Mouse (Mus musculus) cerebellum, postnatal 10 days (tissue): ENCODE data around the gene Map3k14.
"Not testable (repeated sequence)": the region's sequence is repeated elsewhere in the genome, so short reads cannot be mapped to it uniquely, and the experiment has no call there.

Source experiments
- DNase-seq, 2 experiments: peaks; one replicate each; pipeline ENCODE4 v3.0.0; 2021; ENCODE audit warnings: mixed read lengths in 2 of 2

Map3k14 gene

DNA sequence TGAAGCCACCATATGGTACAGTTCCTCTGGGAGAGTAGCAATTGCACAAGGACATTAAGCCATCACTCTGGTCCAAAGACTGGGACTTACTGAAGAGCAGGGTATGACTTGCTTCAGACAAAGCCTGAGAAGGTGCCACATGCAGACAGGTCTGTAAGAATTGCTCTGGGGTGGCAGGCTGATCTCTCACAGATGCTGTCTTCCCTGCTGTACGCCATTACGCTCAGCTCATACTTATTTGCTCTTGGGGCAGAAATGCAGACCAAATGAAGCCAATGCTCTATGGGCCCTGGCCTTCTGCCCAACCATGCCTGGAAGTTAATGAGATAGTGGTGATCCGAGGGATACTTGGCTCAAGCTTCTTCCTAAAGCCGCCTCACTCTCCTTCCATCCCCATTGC is 22.4 kb downstream of the Map3k14 start:
- DNase-seq = peak; percentile 87 to 93

DNA sequence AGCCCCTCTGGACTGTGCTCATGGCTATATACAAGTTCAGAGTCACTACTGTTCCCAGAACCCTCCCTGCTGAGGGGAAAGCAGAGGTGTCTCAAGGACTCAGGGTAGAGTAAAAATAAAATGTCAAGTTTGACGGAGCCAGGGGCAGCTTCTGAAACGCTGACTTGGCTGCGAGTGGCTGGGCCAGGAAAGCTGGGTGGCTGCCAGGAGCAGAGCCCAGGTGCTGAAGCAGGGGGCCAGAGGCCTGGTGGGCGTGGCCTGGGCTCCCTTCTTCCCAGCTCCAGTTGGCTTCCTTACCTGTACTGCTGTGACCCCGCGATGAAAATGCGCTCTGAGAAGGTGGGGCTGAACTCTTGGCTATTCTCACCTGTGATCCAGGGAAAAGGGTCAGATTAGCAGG is 26.5 kb downstream of the Map3k14 start:
- DNase-seq = peak; percentile 57 to 62

DNA sequence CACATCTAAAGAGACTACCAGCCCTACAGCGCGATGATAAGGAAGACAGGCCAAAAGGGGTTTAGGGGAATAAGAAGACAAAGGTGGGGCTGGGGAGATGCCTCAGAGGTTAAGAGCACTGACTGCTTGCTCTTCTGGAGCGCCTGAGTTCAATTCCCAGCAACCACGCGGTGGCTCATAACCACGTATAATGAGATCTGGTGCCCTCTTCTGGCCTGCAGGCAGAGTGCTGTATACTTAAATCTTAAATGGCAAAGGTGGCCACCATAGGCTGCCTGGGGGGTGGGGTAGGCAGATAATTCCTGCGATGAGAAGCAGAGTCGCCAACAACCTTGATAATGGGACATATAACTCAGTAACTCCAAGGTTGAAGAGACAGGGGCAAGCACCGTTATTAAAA is 29.5 kb downstream of the Map3k14 start:
- DNase-seq = no peak

DNA sequence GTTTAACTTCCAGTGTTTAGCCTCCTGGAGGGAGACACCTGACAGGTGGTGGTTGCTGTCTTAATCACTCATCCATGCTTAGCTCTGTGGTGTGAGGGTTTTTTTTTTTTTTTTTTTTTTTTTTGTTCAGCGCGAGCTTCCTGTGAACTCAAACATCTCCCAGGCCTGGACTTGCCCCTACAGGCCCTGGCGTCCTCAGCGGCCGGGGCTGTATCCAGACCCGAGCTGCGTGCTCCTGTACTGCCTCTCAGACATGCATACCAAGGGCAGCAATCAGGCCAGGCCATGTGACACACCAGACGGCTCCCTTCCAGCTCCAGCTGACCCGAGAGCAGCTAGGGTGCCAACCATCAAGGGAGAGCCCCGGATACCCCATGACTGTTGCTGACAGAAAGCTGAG is 30.4 kb downstream of the Map3k14 start:
- peak in 1 of 2 experiments; percentile 62 for DNase-seq

DNA sequence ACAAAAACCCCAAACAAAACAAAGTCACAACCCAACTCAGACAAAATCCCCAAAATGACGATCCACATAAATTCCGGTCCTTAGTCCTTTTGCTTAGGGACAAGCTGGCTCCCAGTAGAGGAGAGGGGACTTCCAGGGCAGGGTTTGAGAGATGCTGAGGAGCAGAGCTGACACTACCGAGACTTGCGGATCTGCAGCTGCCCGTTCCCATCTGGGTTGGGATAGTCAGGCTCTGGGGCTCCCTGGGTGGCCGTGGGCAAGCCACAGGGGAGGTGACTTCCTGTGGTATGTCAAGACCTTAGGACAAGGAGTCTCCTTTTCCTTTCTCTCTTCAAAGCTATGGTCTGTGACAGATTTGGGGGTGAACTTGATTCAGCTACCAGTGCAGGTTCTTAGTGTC is 30.8 kb downstream of the Map3k14 start:
- DNase-seq = no peak

DNA sequence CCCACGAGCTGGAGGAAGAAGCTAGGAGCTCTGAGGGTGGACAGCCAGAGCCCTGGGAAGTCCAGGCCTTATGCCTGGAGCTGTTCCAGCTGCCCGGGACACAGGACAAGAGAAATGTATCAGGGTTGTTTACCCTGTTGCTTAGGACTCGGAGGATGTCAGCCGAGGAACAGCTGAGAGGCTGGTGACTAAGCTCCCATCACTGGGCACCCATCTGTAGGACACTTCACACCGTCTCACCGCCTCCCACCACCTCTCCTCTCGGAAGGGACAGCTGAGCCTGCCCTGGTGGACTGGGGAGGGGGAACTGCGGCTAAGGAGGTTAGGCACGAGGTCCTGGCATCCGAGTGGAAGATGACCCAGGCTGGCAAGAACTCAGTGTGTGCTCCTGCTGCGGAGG is 31.6 kb downstream of the Map3k14 start:
- DNase-seq = peak; percentile 60

DNA sequence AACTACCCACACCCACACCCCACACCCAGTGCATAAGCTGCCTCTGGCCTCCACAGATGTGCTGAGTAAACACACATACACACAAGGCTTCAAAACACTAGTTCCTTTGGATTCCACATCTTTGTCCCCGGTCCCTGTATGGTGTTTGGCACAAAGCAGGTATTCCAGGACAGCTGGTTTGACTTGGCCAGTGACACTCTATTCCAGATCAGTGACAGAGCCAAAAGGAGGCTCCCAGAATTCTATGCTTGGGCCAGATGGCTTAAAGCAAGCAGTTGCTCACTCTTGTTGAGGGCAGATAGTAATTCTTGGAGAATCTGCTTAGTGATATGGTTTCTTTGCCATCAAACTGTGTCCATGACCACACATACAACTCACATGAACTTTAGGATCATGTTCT is 32.8 kb downstream of the Map3k14 start:
- DNase-seq = peak; percentile 64 to 68

DNA sequence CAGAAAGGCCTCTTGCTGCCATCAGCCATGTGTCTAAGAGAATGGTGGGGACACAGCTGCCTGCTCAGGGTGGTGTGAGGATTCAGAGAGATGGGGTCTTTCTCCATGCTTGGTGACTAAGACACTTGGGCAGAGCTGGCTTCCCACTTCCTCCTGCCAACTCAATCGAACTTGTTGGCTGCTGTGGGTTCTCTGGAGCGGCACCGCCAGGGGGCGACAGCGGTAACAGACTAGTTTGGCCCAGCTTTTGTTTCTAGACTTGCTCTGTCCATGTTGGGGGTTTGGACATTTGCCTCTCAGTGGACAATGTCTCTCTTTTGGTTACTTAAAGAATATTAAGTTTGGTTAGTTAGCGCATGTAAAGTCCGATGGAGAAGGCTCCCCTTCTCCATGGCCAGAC is 34.3 kb downstream of the Map3k14 start:
- peak; percentile 93 to 95 for DNase-seq

DNA sequence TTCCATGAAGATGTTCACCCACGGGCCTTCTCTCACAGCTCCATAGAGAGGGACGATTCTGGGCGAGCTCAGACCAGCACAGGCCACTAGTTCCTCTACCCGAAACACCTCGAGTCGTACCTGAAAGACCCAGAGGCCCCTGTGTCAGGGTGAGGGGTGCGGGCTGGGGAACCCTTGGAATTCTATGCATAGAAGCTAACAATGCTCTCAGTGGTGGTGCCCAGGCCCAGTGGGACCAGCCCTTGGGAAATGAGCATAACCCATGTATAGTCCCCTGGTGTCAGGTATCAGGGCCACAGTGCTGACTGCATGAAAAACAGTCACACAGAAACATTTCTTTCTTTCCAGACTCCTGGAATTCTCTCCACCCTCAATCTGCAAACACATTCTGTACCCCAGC is 35.9 kb downstream of the Map3k14 start:
- no peak for DNase-seq

DNA sequence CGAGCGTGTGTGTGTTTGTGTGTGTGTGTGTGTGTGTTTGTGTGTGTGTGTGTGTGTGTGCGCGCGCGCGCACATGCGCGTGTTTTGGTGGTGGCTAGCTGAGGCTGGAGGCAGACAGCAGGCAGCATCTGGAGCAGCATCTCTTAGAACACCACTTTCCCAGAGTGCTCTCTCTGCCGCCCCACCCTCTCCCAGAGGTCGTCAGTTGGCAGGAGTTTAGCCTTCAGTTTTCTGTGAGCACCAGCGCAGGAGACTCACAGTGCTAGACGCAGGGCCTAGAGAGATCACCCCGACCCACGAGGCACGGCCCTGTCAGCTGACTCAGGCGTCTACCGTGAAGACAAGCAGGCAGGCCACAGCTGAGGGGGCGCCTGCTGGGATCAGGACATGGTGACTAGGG is 36.6 kb downstream of the Map3k14 start:
- no peak for DNase-seq

DNA sequence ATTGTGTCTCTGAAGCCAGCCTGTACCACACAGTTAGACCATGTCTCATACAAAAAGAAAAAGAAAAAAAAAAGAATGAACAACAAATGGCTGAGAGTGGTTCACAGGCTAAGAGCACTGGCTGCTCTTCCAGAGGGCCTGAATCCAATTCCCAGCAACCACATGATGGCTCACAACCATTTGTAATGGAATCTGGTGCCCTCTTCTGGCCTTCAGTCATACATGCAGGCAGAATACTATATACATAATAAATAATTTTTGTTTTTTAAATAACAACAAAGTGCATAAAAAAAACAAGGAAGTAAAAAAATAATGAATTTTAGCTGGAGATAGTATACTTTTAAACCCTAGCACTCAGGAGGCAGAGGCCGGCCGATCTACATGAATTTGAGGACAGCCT is 37.7 kb downstream of the Map3k14 start:
- DNase-seq = no peak

DNA sequence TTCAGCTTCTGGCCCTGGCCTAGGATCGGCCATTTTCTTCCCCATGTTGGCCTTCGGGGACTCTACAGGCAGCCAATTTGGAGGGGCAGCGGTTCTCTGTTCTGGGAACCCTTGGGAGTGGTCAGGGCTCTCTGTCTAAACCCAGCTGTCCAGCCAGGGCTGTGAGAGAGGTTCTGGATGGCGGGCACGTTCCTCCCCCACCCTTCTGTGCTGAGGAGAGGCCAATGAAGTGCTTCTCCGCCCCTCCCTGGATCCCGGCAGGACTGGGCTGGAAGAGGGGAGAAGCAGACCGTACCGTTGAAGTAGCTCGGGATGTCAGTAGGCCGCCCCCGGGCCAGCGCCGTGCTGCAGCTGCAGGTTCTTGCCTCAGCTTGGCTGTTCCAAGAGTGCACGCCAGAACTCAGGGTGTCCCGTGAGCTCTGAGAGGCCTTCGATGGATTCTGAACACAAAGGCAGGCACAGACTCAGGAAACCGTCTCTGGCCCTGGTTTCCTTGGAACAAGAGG is 43.3 kb downstream of the Map3k14 start:
- DNase-seq = no peak

DNA sequence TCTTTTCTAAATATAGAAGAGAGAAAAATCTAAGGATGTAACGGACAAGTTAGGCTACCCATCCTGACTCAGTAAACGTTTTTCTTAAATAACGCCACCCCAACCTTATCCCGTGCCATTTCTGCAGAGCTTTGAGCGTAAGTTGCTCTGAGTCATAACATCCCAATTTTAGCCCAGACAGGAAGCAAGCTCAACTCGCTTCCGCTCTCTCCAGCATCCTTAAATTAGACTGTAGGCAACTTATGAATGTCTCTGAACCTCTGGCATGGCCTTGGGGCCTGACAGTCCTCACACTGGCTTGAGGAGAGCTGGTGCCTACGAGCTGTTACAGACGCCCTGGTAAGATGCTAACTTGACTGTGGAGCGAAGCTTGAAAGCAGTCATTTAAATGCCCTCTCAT is 43.8 kb downstream of the Map3k14 start:
- DNase-seq = no peak

DNA sequence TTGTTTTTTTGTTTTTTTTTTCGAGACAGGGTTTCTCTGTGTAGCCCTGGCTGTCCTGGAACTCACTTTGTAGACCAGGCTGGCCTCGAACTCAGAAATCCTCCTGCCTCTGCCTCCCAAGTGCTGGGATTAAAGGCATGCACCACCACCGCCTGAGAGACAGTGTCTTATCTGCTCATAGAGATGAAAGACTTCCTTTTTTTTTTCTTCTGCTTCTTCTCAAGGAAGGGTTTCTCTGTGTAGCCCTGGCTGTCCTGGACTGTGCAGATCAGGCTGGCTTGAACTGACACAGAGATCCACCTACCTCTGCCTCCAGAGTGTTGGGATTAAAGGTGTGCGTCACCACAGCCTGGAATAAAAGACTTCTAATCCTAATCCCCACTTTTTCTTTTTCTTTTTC is 44.6 kb downstream of the Map3k14 start:
- DNase-seq = not testable (repeated sequence)

DNA sequence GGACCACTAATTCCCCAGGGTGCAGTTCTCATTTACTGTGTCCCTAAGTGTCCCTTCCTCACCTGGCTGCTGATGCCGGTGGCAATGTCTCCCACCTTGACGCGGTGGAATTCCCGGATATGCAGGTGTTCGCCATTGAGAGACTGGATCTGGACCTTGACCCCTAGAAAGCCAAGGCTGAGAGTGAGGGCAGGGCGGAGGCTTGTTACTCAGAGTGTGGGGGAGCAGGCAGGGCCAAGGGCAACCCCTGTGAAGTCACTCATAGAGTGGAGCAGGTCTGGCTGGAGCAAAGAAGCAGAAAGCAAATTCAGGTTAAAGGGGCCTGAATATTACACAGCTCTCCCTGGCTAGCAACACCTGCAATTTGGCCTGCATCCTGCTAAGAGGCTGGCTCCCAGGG is 45.8 kb downstream of the Map3k14 start:
- DNase-seq = no peak

DNA sequence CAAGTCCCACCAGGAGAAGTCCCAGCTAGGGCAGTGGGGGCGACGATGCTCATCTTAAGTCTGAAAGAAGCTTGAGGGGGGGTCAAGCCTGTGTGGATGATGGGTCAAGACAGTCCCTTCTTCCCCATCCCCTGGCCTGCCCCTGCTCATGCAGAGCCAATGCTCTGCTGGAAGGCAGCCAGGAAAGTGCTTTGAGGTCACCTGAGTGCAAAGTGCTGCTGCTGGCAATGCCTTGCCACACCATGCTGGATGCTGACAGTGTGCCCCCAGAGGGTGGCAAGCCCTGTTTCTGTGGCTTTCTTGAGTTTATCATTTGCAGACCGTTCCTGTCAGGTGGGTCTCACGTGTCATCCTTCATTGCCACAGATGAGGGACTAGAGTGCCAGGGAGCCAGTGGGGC is 47.3 kb downstream of the Map3k14 start:
- DNase-seq = peak in 1 of 2 experiments; percentile 35

DNA sequence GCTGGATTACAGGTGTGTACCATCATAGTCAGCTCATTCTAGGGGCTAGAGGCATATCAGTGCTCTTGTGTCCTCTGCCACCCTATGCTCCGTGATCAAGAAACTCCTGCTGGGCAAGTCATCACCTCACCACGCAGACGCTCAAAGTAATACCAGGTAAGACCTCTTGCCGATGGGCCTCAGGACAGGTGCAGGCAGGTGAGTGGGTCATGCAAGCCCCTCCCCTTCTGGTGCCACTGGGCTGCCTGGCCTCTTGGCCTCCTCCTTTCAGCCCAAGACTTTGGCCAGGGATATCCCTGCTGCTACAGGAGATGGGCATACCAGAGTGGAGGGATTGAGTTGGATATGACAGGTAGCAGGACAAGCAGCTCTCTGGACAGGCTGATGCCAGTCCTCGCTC is 48.0 kb downstream of the Map3k14 start:
- DNase-seq = no peak

DNA sequence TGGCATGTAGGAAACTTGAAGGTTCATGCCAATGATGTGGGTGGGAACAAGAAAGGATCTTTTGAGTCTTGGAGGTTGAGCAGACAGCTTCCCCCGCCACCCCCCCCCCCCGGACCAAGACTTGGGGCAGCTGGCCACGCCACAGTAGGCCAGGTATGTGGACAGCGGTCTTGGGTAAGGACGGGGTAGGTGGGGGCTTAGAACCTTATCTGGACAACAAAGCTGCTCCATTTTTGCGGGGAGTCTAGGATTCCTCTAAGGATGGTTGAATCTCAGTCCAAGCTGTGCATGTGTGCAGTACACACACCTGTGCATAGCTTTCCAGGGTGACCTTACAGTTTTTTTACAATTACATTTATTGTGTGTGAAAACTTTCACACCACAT is 48.8 kb downstream of the Map3k14 start:
- no peak for DNase-seq

DNA sequence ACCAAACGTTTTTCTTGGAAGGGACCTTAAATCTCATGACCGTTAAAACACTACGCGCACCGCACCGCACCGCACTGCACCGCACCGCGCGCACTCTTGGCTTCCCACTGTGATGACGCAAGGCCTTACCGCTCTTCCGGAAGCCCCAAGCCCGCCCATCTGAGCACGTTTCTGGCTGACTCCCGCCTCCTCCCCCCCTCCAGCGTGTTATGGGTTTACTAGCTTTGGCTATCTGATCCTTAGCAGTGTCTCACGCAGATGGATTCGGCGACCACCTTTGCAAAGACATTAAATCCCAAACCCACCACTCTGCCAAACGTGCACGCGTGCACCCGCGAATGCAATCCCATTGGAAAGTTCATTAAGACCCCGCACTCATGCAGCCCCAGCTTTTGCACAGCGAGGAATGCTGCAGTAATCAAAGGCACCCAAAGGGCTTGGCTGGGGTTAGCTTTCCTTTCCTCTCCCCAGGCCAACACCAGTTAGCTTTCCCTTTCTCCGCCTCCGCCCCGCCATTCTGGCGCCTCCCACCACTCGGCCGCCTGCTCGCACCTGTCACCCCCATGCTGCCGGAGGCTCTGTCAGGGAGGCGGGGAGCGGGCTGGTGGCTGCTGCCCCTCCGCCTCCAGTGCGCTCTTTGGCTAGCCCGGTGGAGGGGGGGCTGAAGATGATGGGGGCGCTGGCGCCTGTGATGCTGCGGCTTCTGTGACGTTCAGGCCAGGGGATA is 49.3 kb downstream of the Map3k14 start, which contains the start of gene Spata32:
Gene Spata32, minus strand, starts transcription at position 643 of the 727 bp plus-strand sequence.
- peak; percentile 85 to 89 for DNase-seq

DNA sequence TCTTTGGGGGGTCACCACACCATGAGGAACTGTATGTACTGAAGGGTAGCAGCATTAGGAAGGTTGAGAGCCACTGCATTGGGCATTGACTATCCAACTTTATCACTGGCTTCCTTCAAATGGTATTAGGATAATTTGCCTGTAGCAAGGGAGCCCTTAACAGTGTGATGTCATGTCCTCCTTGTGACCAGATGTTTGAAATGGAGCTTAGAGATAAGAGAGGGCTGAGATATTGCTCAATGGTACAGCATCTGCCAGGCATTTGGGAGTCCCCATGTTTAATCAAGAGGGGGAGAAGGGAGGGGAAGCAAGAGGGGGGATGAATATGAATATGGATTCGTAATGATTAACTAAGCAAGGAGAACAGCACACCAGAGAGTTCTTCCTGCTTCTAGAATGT is 51.9 kb downstream of the Map3k14 start:
- DNase-seq = no peak

DNA sequence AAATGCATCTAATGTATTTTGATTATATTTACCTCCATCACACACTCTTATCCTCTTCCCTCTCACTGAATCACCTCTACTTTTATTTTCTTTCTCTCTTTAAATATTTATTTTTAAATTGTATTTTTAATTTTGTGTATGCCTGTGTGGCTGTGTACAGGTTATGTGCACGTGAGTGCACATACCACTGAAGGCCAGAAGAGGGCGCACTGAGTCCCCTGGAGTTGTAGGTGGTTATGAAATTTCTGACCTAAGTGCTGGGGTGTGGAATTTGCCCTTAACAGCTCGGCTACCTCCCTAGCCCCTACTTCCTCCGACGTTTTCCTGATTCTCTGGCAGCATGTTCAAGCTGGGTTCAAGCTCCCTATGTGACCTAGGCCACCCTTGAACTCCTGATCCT is 53.6 kb downstream of the Map3k14 start:
- DNase-seq = no peak

DNA sequence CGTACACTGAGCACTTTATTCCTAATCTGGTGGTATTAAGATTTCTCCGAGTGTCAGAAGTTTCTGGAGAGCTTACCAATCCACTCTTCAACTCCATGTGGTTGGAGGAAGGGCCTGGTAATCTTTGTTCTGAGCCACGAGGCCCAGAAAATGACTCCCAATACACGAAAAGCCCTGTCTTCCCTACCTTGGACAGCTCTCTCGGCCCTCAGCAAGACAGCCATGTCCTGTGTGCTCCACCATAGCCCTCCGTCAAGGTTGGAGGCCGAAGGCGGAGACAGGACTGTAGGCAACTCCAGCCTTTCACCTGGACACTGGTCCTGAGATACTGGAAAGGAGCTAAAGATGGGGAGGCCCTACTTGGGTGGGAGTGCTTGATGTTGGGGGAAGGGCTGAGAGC is 57.0 kb downstream of the Map3k14 start:
- DNase-seq = no peak

DNA sequence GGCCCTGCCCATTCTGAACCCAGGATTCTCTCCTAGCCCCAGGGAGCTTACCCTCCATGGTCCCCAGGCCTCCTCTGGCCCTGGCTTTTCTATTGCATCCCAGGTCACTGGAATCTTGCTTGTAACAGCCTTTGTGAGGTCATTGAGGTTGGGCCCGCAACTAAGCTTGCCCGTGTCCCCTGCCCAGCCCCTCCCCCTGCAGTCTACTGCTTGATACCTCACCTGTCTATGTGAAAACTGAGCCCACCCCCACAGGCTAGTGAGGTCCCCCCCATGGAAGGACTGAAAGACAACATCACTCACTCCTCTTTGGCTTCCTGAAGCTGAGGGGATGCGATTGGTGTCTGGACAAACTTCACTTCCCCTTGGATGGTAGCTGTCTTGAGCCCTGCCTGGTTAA is 58.8 kb downstream of the Map3k14 start, which contains the start of gene 1700023F06Rik:
Gene 1700023F06Rik, minus strand, starts transcription at position 101 of the 400 bp plus-strand sequence.
- DNase-seq = no peak

DNA sequence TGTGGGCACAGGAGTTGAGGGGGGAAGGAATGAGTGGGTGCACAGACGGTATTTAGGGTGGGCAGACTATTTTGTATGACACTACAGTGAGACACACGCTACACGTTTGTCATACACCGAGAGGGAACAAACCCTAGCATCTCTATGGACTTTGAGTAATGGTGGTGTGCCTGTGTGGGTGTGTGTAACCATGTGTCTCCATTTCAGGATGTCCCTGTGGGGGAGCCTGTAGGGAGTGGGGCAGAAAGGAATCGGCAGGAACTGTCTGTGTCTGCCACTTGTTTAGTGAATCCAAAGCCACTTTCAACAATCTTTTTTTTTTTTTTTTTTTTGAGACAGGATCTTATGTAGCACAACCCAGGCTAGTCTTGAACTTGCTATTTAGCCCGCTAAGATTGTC is 61.1 kb downstream of the Map3k14 start:
- DNase-seq = no peak

DNA sequence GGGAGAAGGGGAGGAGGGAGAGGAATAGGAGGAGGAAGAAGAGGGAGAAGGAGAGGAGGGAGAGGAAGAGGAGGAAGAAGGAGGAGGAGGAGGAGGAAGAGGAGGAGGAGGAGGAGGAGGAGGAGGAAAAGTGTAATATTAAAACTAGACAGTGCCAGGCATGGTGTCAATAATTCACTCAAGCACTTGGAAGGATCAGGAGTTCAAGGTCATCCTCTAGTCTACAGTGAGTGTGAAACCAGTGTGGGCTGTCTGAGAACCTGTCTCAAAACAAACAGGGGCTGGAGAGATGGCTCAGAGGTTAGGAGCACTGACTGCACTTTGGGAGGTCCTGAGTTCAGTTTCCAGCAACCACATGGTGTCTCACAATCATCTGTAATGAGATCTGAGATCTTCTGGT is 64.9 kb downstream of the Map3k14 start:
- no peak for DNase-seq
